Mouse (Mus musculus) testis, postnatal 10 days (tissue): Measurements from ENCODE around the gene Cactin.

Experiments
- DNase-seq: peaks from one replicate; pipeline ENCODE4 v3.0.0; 2021; ENCODE audit warnings: low spot score

Gene Cactin

GRCm38 (mm10) chr10:81319330-81319699 lies 1.6 kb upstream of the Cactin start:
- peak; percentile 71 for DNase-seq

DNA sequence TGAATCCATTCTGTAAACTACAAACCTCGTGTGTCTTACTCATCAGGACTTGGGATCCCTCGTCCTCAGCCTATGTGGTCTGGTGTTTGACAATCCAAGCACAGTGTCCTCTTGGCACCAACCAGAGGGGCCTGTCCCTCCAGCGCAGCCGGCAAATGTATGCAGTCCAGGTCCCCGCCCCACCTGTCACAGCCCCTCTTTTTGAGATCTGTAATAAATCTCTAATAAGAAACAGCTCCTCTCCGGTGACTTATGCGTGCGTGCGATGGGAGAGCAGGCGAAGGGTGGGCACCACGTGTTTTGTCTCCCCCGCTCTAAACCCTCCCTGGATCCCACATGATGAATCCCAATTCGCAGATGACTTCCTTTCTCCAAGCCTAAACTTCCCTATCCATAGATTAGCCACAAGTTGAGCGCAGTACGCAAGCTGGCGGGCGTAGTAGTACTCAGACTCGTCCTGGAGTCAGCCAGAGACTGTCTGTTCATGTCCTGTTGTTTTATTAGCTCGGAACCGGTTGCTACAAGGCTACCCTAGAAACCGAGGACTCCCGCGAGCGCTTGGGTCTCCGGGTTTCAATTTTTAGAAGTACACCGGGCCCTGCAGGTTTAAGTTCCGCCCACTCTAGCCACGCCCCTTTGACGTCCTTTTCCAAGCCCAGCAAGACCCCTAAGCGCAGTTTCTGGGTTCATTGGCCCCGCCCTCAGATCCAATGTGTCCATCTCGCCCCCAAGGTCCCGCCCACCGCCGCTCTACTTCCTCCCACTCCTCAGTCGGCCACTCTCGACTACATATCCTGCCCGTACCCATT lies 958 bp upstream of the Cactin start:
- DNase-seq: peak; percentile 98

DNA sequence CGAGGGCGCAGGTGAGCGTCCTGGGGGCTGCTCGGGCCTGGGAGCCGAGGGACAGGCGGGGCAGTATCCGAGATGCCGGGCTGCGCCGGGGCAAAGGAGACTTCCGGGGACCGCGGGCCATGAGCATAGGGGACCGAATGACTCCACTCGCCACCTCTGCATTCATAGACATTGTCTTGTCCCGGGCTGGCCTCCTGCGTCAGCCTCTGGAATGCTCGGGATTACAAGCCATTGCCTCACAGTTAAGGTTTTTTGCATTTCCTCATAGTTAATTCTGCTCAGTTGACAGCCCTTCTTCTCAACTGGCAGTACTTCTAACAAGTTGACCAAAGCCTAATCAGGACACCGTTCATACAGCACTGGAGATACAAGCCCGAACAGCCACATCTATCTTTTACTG lies 533 bp downstream of the Cactin start:
- no peak for DNase-seq

DNA sequence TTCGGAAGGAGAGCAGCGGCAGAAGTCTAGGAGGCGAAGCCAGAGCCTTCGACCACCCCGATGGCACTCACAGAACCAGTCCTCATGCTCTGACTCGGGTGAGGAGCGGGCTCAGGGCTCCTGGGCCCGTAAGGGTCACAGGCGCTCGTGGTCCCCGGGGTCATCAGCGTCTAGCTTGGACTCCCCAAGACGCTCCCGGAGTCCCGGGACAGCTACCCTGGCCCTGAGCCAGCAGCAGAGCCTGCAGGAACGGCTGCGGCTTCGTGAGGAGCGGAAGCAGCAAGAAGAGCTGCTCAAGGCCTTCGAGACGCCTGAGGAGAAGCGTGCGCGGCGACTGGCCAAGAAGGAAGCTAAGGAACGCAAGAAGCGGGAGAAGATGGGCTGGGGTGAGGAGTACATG lies 1.5 kb downstream of the Cactin start:
- peak; percentile 67 for DNase-seq

DNA sequence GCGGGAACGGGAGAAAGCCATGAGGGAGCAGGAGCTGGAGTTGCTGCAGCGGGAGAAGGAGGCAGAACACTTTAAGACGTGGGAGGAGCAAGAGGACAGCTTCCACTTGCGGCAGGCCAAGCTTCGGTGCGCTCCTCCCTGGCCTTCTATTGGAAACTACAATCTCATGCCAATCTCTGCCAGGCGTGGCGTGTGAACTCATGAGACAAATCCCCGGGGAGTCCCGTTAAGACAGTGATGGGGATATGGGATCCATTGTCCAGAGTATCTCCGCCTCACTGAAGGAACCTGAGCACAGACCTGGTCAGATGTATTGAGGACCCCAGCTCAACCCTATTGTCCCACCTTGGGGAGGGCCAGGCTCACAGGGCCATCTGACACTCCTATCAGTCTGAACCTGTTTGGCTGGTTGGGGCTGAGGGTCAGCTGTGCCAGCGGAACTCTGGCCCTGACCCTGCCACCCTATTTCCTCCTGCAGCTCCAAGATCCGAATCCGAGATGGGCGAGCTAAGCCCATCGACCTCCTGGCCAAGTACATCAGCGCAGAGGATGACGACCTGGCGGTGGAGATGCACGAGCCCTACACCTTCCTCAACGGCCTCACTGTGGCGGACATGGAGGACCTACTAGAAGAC lies 2.4 kb downstream of the Cactin start:
- DNase-seq: no peak

- DNase-seq: no peak
Measured at GRCm38 (mm10) chr10:81323791-81324530, 3.1 kb downstream of the Cactin start.

DNA sequence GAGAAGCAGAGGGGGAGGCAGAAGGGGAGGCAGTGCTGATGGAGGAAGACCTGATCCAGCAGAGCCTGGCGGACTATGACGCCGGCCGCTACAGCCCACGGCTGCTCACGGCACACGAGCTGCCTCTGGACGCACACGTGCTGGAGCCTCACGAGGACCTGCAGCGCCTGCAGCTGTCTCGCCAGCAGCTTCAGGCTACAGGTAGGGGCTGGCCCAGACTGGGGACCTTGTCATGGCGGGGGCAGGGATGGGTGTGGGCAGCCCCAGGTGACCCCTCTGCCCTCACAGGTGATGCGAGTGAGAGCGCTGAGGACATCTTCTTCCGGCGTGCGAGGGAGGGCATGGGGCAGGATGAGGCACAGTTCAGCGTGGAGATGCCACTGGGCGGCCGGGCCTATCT lies 4.3 kb downstream of the Cactin start:
- no peak for DNase-seq

DNA sequence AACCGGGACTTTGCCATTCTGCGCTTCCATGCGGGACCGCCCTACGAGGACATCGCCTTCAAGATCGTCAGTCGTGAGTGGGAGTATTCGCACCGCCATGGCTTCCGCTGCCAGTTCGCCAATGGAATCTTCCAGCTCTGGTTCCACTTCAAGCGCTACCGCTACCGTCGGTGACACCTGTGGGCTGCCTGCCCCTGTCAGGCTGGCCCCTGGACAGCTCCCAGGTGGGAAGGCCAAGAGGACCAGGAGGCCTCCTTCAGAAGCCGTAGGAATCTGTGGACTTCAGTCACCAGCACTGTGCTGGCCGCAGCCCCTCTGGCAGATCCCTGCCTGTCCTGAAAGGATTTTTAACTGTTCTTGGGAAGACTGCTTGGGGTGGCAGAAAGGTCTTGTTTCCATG lies 4.9 kb downstream of the Cactin start:
- DNase-seq: no peak

- no peak for DNase-seq
Measured at GRCm38 (mm10) chr10:81326858-81327257, 6.0 kb downstream of the Cactin start.

DNA sequence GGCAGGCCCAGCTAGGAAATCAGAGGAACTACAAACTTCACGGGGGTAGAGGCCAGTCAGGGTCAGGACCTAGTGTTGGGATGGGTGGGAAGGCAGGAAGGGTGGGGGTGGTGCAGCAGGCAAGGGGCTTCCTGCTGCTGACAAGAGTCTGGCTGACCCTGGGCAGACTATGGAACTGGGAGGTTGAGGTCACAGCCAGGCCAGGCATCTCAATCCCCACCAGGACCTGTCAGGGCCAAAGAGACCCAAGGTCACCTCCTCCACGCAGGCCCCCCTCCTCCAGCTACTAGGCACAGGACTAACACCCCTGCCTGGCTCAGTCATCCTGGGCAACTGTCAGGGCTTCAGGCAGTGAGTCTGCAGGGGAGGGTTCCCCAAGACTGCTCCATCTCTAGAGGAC lies 7.1 kb downstream of the Cactin start:
- DNase-seq: no peak

DNA sequence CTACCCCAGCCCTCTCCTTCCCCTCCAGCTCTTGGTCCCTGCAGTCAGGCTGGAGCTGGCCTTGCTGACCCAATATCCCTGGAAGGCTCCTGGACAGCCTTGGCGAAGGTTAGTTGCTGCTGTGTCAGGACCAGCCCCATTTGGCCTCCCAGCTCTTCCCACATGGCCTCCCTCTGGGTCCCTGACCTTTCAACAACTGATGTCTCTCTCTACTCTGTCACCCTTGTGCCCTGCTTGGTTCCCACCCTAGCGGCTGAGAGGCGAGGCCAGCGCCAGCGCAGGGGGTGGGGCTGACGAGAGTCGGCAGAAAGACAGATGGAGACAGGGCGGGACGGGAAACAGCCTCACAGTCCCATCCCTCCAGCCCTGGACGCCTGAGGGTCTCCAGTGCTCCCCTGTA lies 7.5 kb downstream of the Cactin start, which contains the start of gene Tbxa2r:
Gene Tbxa2r (plus strand): TSS at position 346 of the 400 bp plus-strand sequence.
- peak; percentile 81 for DNase-seq

- peak; percentile 77 for DNase-seq
Measured at GRCm38 (mm10) chr10:81329194-81329975, 8.5 kb downstream of the Cactin start.

- peak; percentile 71 for DNase-seq
Measured at GRCm38 (mm10) chr10:81330007-81330406, 9.1 kb downstream of the Cactin start.

DNA sequence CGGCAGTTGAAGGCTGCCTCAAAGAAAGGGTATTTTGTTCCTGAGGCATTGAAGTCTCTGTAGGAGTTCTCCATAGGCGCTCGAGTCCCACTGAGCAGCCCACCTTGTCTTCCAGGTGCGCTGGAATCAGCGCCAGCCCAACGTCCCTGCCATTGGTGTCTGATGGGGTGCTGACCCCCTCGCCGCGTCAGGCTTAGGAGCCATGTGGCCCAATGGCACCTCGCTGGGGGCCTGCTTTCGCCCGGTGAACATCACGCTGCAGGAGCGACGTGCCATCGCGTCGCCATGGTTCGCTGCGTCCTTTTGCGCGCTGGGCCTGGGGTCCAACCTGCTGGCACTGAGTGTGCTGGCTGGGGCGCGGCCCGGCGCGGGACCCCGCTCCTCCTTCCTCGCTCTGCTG lies 11.4 kb downstream of the Cactin start:
- DNase-seq: no peak

DNA sequence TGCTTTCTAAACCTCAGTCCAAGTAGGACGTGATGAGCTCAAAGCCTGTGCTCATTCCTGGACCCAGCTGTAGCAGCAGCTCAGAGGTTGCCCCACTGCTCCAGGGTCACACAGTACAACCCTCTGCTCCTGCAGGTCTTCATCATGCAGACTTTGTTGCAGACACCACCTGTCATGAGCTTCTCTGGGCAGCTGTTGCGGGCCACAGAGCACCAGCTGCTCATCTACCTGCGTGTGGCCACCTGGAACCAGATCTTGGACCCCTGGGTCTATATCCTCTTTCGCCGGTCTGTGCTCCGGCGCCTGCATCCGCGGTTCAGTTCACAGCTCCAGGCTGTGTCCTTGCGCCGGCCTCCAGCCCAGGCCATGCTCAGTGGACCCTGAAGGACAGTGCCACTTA lies 13.4 kb downstream of the Cactin start:
- DNase-seq: no peak

GRCm38 (mm10) chr10:81335393-81336340 lies 14.8 kb downstream of the Cactin start:
- DNase-seq: no peak

- no peak for DNase-seq
Measured at GRCm38 (mm10) chr10:81336558-81336957, 15.7 kb downstream of the Cactin start.

GRCm38 (mm10) chr10:81340551-81341332 lies 19.8 kb downstream of the Cactin start:
- peak; percentile 60 for DNase-seq

DNA sequence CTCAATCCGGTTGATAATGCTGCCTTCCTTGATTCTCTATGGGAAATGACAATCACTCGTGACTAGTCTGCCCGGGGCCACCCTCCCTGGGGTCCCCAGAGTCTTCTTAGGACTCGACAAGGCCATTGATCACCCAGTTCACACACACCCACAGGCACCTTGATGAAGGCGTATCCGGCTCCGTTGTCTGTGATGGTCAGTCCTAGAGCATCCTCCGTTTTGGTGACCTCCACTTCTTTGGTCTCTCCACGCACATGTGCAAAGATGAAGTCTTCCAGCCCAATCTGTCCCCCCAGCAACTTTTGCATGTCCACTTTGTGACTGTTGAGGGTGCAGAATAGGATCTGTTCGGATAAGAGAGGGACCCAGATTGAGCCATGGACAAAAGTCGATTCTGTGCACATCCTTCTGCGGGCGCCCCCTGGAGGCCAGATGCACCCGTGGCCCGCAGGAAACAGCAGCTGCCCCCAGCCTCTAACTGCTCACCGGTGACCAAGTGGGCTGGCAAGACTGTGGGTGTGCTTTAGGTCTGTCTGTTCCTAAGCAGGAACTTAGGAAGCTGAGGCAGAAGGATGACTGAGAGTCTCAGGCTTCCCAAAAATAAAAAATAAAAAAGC lies 20.5 kb downstream of the Cactin start:
- peak; percentile 92 for DNase-seq
